Mouse (Mus musculus): ENCODE data around the gene Ccl17.

Gene Ccl17

DNA sequence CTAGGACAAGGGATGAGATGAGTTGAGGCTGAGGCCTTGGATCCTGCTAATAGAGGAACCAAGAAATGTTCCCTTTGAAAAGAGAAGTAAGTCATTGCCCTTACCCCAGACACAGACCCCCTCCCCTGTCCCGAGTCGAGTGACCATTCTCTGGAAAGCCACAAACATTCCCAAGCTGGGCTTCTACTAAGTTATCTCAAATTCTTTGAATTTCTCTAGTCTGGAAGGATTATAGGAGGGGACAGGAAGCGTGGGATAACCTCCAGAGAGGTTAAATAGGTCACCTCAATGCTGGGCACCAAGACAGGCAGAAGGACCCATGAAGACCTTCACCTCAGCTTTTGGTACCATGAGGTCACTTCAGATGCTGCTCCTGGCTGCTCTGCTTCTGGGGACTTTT lies at the start of gene Ccl17:
Gene Ccl17, plus strand, starts transcription at position 301 of the 400 bp plus-strand sequence.
- DNase-seq (ENCODE audit: low spot score): no peak

- no peak for DNase-seq (ENCODE audit: low spot score)
Measured at GRCm38 (mm10) chr8:94767035-94767434, 43.2 kb upstream of the Ccl17 start.

DNA sequence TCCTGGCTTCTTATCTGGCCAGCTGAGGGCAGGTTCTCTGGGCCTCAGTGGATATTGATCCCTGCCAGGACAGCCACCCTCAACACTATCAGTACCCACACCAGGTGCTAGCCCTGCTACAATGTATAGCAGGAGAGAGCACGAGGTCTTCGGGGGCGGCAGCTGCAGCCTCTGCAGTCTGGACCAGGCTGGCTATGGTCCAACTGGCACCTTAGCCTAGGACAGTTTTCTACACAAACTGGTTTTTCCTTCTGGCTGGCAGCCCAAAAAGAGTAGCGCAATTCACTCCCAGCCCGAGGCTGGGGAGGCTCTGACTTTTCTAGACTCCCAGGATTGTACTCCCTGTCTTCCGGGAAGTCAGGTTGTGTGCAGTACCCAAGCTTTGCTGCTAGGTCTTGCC lies 39.3 kb upstream of the Ccl17 start:
- peak; percentile 51 for DNase-seq (ENCODE audit: low spot score)

GRCm38 (mm10) chr8:94771941-94772670 lies 38.1 kb upstream of the Ccl17 start, which contains the start of gene Cx3cl1:
Gene Cx3cl1, plus strand, starts transcription at chr8:94772009.
- peak; percentile 86 for DNase-seq (ENCODE audit: low spot score)

DNA sequence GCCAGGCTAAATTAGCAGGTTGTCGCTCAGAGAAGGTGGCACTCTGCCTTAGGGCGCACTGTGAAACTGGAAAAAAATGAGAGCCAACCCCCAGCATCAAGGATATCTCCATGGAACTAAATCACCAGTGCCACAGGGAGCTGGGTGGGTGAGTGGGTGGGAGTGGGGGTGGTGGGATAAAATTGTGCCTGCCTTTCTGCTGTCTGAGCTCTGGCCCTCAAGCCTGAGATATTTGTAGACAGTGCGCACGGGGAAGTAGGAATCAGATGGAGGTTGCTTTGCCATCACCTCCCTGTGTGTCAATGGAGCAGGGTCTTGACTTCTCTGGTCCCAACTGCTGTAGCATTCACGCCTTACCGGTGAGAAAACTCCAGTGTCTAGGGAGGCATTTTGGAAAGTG lies 37.2 kb upstream of the Ccl17 start:
- no peak for DNase-seq (ENCODE audit: low spot score)

DNA sequence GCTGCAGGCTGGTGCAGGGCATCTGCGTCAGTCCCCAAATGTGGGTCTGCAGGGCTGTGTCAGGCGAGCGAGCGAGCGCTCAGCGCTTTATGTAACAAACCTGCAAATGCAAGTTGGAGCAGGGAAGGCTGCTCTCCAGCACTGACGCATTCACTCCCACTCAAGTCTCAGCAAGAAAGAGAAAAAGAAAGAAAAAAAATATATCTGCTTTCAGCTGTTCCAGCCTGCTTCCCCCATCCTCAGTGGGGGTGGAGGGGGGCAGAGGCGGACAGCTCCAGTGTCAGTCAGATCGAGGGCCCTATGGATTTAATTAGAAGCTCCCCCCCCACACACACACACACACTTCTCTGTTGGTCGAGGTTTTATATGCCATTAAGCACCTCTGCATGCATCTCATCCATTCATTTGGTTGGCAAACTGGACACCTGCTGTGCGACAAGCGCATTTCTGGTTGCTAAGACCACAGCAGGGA lies 36.5 kb upstream of the Ccl17 start:
- no peak for DNase-seq (ENCODE audit: low spot score)

- no peak for DNase-seq (ENCODE audit: low spot score)
Measured at GRCm38 (mm10) chr8:94774601-94775000, 35.7 kb upstream of the Ccl17 start.

- DNase-seq (ENCODE audit: low spot score): no peak
Measured at GRCm38 (mm10) chr8:94776346-94776745, 33.9 kb upstream of the Ccl17 start.

DNA sequence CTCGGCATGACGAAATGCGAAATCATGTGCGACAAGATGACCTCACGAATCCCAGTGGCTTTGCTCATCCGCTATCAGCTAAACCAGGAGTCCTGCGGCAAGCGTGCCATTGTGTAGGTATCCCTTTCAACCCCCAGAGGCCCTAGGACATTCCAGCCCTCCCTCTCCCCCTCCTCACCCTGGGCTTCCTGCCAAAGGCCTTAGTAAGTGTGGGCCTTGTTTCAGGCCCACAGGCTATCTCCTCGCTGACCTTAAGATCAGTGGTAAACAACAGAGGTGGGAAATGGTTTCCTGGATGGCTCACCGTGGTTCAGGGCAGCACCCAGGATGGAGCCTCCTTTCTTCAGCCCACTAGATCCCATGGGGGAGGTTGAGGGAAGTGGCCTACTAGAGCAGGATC lies 32.2 kb upstream of the Ccl17 start:
- DNase-seq (ENCODE audit: low spot score): no peak

DNA sequence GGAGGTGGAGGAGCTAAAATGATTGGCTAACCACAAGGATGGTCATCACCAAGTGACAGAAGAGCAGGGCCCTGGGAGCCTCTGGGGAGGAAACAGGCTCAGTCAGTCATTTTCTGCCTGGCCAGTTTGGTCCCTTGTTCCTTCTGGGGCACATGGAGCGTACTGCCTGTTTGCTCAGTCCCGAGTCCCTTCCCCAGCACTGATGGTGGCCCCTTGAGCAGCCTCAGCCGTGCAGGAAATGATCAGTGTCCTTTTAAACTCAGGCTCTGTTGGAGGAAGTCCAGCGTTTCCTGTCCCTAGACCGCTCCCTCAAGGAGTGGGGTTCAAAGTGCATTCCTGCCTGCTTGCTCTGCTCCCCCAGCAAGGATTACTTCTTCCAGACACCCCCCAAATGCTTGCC lies 31.8 kb upstream of the Ccl17 start:
- no peak for DNase-seq (ENCODE audit: low spot score)

GRCm38 (mm10) chr8:94778895-94779533 lies 31.2 kb upstream of the Ccl17 start:
- no peak for DNase-seq (ENCODE audit: low spot score)

DNA sequence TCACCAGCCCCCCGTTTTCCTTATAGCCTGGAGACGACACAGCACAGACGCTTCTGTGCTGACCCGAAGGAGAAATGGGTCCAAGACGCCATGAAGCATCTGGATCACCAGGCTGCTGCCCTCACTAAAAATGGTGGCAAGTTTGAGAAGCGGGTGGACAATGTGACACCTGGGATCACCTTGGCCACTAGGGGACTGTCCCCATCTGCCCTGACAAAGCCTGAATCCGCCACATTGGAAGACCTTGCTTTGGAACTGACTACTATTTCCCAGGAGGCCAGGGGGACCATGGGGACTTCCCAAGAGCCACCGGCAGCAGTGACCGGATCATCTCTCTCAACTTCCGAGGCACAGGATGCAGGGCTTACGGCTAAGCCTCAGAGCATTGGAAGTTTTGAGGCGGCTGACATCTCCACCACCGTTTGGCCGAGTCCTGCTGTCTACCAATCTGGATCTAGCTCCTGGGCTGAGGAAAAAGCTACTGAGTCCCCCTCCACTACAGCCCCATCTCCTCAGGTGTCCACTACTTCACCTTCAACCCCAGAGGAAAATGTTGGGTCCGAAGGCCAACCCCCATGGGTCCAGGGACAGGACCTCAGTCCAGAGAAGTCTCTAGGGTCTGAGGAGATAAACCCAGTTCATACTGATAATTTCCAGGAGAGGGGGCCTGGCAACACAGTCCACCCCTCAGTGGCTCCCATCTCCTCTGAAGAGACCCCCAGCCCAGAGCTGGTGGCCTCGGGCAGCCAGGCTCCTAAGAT lies 30.5 kb upstream of the Ccl17 start:
- no peak for DNase-seq (ENCODE audit: low spot score)

- no peak for DNase-seq (ENCODE audit: low spot score)
Measured at GRCm38 (mm10) chr8:94780491-94781154, 29.6 kb upstream of the Ccl17 start.

GRCm38 (mm10) chr8:94781155-94781837 lies 29.0 kb upstream of the Ccl17 start:
- no peak for DNase-seq (ENCODE audit: low spot score)

GRCm38 (mm10) chr8:94781838-94782235 lies 28.4 kb upstream of the Ccl17 start:
- no peak for DNase-seq (ENCODE audit: low spot score)

- no peak for DNase-seq (ENCODE audit: low spot score)
Measured at GRCm38 (mm10) chr8:94783890-94784289, 26.4 kb upstream of the Ccl17 start.

GRCm38 (mm10) chr8:94785247-94785985 lies 24.8 kb upstream of the Ccl17 start:
- DNase-seq (ENCODE audit: low spot score): peak; percentile 48

DNA sequence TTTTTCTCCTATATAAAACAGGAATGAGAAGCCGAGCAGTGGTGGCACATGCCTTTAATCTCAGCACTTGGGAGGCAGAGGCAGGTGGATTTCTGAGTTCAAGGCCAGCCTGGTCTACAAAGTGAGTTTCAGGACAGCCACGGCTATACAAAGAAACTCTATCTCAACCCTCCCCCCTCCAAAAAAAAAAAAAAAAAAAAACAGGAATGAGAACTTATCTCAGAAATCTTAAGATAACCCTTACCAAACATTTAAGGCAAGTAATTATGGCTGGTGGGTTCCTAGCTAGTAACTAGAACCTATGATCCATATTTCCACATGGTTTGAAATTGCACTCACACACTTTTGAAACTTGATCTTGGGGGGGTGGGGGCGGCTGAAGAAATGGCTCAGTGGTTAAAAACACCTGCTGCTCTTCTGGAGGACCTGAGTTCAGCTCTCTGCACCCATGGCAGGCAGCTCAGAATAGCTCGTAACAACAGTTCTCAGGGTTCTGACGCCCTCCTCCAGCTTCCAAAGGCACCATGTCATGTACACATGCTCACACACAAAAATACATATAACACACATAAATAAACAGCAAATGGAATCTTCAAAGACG lies 24.2 kb upstream of the Ccl17 start:
- DNase-seq (ENCODE audit: low spot score): no peak

- peak; percentile 54 for DNase-seq (ENCODE audit: low spot score)
Measured at GRCm38 (mm10) chr8:94787524-94788501, 22.4 kb upstream of the Ccl17 start.

Data from ovary, postnatal 36 days (tissue).